Mouse (Mus musculus) intestine, embryonic 16.5 days (tissue): ENCODE measurements at regions not wholly inside any gene's neighbourhood (a gene's known extent, or its start where the extent isn't known, plus 50 kb on each side); places are given as distances from the start of the nearest gene placed in this dataset.

ENCODE experiments used
- ATAC-seq: fragments of 200-750 bp; cut with Nextera tagmentation; 2 replicates; pipeline ENCODE4 v1.8.0; 2017; ENCODE audit warnings: moderate TSS enrichment, moderate library complexity
- H3K27ac ChIP-seq: fragments of 300-500 bp; sonication (generic); 2 replicates; pipeline ENCODE4 v1.5.1; 2014; ENCODE audit warnings: mild to moderate bottlenecking, low read length
- H3K27me3 ChIP-seq: fragments of 300-500 bp; sonication (generic); replicated peaks from 2 replicates; pipeline ENCODE4 v1.6.1; 2014; ENCODE audit warnings: low read length, control low read depth, mixed read lengths; ENCODE audit not compliant: control insufficient read depth, insufficient read depth
- H3K36me3 ChIP-seq: fragments of 300-500 bp; sonication (generic); 2 replicates; pipeline ENCODE4 v1.6.1; 2014; ENCODE audit warnings: low read length, control low read depth; ENCODE audit not compliant: control insufficient read depth, insufficient read depth
- H3K4me1 ChIP-seq: fragments of 300-500 bp; sonication (generic); 2 replicates; pipeline ENCODE4 v1.6.1; 2014; ENCODE audit warnings: low read length, control low read depth, mixed read lengths; ENCODE audit not compliant: control insufficient read depth, insufficient read depth
- H3K4me2 ChIP-seq: fragments of 300-500 bp; sonication (generic); 2 replicates; pipeline ENCODE4 v1.6.1; 2014; ENCODE audit warnings: low read depth, low read length, control low read depth
- H3K4me3 ChIP-seq: fragments of 300-500 bp; sonication (generic); 2 replicates; pipeline ENCODE4 v1.5.1; 2014; ENCODE audit warnings: mild to moderate bottlenecking, low read length
- H3K9ac ChIP-seq: fragments of 300-500 bp; sonication (generic); 2 replicates; pipeline ENCODE4 v1.6.1; 2014; ENCODE audit warnings: low read depth, low read length
- H3K9me3 ChIP-seq: fragments of 300-500 bp; sonication (generic); 2 replicates; pipeline ENCODE4 v1.6.1; 2016; ENCODE audit warnings: low read length, control low read depth; ENCODE audit not compliant: control insufficient read depth
- WGBS: fragments of 180-500 bp; shearing (Covaris S2); extraction: QIAGEN DNeasy Blood & Tissue Kit; methylation state at CpG from one replicate; pipeline ENCODE4 v1.1.7; 2014; 5-methylcytosine and 5-hydroxymethylcytosine counted together

DNA sequence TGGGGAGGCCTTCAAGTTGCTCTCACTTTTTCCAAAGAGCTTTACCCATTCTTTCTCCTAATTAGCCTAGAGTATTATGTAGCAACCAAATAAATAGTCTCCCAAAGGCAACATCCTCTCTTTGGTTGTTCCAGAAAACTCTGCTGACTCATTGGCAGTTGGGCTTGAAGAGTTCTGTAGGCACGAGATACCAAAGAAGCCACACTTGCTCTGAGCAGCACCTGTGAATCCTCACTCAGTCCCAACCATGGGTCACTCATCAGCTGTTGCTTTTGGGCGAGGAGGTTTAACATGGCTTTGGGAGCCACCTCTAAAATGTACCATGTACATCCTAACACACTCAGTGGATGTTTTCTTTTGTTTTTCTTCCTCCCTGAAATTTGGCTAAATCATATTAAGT, 197.9 kb upstream of the Egfl6 start:
- Histone ChIP-seq H3K9ac (no peak overlapping the region), H3K9me3 (no peaks in the 10 kb centered on the region), H3K4me2 (no peak overlapping the region), H3K27ac (no peak overlapping the region), H3K36me3 (no peaks in the 10 kb centered on the region), H3K4me1 (no peaks in the 10 kb centered on the region), H3K27me3 (no peaks in the 10 kb centered on the region), H3K4me3 (no peak overlapping the region)
- WGBS = 85% methylated on average over 2 of the region's 2 CpGs
- no peak for ATAC-seq

DNA sequence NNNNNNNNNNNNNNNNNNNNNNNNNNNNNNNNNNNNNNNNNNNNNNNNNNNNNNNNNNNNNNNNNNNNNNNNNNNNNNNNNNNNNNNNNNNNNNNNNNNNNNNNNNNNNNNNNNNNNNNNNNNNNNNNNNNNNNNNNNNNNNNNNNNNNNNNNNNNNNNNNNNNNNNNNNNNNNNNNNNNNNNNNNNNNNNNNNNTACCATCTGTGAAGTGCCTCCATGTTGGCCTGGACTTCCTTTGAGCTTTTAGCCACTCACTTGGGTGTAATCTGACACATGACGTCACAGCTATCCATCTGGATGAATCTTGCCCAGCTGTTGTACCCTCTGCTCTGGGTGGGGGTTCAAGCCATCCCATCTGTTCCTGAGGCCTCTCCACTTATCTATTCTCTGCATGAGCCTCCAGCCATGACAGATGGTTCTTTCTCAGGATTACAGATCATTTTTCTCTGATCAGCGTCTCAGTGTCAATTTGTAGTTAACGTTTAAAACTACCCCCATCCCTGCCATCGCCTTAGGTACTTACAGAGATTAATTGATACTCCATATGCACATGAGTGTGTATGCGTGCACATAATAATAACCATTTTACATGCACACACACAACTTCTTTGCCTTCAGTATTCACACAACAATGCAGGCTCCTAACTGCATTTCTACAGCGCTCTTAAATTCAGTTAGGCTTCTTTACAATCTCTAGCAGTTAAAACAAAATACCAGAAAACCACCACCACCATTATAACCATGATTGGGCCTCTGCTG, 194.0 kb upstream of the Egfl6 start:
- no peak for ATAC-seq
- Histone ChIP-seq H3K27me3 (no peaks in the 10 kb centered on the region), H3K9ac (no peak overlapping the region), H3K4me2 (no peak overlapping the region), H3K9me3 (no peaks in the 10 kb centered on the region), H3K27ac (no peak overlapping the region), H3K4me1 (no peaks in the 10 kb centered on the region), H3K36me3 (no peaks in the 10 kb centered on the region), H3K4me3 (no peak overlapping the region)
- WGBS = 81% methylated on average over 6 of the region's 6 CpGs

DNA sequence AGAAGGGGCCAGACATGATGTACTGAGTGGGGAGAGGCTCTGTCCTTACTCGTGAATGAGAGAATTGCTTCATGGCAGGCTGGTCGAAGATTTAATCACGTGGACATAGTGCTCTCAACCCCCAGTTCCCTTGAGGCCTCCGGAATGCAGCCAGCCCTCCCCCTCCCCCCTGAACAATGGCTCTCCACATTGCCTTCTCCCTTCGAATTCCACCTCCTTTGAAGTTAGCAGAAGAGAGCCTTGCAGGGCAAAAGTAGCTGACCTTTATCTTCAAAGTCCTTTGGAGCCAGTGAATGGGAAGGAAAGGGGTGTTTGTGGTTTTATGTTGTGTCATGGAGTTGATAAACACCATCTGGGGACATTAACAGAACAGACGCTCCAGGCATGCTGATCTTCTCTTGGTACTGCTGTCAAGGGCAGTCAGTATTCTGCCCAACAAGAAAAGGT, 187.9 kb upstream of the Egfl6 start:
- H3K27me3 ChIP-seq = no peaks in the 10 kb centered on the region
- H3K4me1 ChIP-seq = no peaks in the 10 kb centered on the region
- H3K9ac ChIP-seq = no peak overlapping the region
- H3K36me3 ChIP-seq = no peaks in the 10 kb centered on the region
- H3K9me3 ChIP-seq = no peaks in the 10 kb centered on the region
- H3K4me2 ChIP-seq = no peak overlapping the region
- H3K4me3 ChIP-seq = no peak overlapping the region
- H3K27ac ChIP-seq = no peak overlapping the region
- 28% methylated on average over 6 of the region's 6 CpGs for WGBS
- no peak for ATAC-seq

DNA sequence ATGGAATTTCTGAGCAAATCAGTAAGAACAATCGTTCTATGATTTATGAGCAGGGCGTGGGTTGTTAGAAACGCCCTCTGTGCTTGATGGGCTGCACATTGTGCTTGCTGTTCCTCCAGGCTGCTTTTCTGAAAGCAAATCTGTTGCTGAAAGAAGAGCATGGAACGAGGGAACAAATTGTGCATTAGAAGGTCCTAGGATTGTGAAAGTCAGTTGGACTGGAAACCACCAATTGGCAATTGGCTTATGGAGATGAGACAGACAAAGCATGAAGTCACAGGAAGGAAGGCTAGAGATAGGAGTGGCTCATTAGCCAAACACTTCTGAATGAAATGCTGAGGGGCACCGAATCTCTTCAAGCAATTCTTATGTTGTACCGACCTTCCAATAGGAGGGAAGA, 181.5 kb upstream of the Egfl6 start:
- H3K36me3 ChIP-seq = no peaks in the 10 kb centered on the region
- H3K9ac ChIP-seq = no peak overlapping the region
- no peak overlapping the region for H3K4me3 ChIP-seq
- H3K4me2 ChIP-seq = no peak overlapping the region
- ATAC-seq = no peak
- 70% methylated on average over 6 of the region's 6 CpGs for WGBS
- H3K9me3 ChIP-seq = no peaks in the 10 kb centered on the region
- H3K27me3 ChIP-seq = no peaks in the 10 kb centered on the region
- H3K27ac ChIP-seq = no peak overlapping the region
- H3K4me1 ChIP-seq = no peaks in the 10 kb centered on the region

DNA sequence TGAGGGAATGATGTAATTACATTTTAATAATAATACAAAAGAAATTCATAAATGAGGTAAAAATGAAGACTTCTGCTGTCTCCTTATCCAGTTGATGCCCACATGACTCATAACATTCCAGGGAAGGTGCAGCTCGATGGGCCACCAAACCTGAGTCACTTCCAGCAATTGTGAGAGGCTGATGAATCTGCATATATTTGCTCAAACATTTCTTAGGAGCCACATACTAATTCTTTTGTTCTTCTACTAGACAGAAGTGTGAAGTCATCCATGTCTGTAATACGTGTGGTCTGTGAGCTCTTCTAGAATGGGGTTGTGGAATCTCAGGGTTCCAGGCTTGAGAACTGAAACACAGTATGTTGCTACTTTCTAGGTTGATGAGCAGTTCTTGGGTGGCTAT, 180.1 kb upstream of the Egfl6 start:
- Histone ChIP-seq H3K4me3 (no peak overlapping the region), H3K9me3 (no peaks in the 10 kb centered on the region), H3K4me2 (no peak overlapping the region), H3K4me1 (no peaks in the 10 kb centered on the region), H3K9ac (no peak overlapping the region), H3K27me3 (no peaks in the 10 kb centered on the region), H3K36me3 (no peaks in the 10 kb centered on the region), H3K27ac (no peak overlapping the region)
- WGBS = 82% methylated on average over 2 of the region's 2 CpGs
- no peak for ATAC-seq

DNA sequence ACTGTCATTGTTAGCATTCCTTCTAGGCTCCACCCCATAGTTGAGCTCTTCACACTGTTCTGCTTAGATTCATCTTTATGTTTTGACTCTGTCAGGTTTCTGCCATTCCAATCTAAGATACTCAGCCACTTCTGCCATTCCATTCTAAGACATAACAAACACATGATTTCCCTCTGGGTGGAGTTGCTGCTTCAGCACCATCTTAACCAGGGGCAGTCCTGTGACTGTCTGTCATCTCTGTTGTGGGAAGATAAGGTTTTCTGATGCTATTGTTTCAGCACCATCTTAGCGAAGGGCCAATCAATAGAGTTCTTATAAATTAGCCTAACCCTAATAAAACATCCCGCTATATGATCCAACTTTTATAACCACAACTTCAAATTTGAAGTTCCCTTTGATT, 176.6 kb upstream of the Egfl6 start:
- 76% methylated on average over 2 of the region's 2 CpGs for WGBS
- H3K36me3 ChIP-seq = no peaks in the 10 kb centered on the region
- no peak for ATAC-seq
- H3K4me2 ChIP-seq = no peak overlapping the region
- no peak overlapping the region for H3K4me3 ChIP-seq
- no peak overlapping the region for H3K27ac ChIP-seq
- no peaks in the 10 kb centered on the region for H3K4me1 ChIP-seq
- H3K27me3 ChIP-seq = no peaks in the 10 kb centered on the region
- no peaks in the 10 kb centered on the region for H3K9me3 ChIP-seq
- H3K9ac ChIP-seq = no peak overlapping the region

DNA sequence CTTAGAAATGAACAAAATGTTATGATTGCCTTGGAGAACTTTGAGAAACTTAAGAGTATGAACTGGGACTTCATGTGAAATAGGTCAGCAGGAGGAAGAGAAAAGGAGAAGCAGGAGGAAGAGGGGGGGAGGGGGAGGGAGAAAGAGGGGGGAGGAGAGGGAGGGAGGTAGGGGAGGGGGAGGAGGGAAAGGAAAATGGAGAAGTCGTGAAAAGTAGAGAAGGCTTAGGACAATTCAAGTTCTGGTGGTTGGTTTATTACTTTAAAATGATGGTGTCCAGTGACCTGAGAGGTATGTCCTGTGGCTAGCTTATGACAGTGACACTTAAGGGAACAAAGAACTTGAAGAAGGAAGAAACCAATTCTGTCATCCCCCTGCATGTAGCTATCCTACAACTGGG, 171.6 kb upstream of the Egfl6 start:
- H3K4me2 ChIP-seq = no peak overlapping the region
- H3K27me3 ChIP-seq = no peaks in the 10 kb centered on the region
- no peak overlapping the region for H3K4me3 ChIP-seq
- H3K9me3 ChIP-seq = no peaks in the 10 kb centered on the region
- H3K4me1 ChIP-seq = no peaks in the 10 kb centered on the region
- no peaks in the 10 kb centered on the region for H3K36me3 ChIP-seq
- H3K9ac ChIP-seq = no peak overlapping the region
- 42% methylated on average over 1 of the region's 1 CpGs for WGBS
- H3K27ac ChIP-seq = no peak overlapping the region
- ATAC-seq = no peak

DNA sequence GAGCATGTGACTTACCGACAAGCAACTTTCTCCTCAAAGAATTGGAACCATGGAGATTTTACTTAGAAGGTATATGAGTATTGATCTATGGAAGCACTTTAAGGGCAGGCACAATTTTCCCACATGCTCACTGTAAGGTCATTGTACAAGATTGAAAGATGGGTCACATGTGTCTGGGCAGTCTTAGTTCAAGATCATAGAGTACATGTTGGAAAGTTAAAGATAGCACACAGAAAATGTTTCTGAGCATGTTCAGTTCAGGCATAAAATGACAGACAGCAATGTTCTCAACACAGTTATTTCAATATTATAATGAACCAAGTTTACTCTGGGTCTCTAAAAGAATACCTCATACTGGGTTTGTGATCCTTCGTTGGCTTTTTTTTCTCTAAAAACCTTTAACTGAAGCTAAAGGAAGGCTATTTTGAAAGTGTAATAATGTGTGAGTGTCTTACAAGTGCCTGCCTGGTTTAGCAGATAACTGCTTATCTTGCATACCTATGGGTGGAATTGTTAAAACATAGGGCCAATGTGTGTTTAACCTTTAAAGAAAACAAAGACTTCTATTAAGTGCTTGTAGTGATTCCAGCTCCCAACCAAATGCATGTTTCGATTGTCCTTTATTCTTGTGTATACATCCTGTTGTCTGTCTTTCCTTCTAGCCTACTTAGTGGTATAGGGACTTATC, 169.6 kb upstream of the Egfl6 start:
- no peak overlapping the region for H3K4me2 ChIP-seq
- ATAC-seq = no peak
- no peak overlapping the region for H3K4me3 ChIP-seq
- no peak overlapping the region for H3K9ac ChIP-seq
- H3K27me3 ChIP-seq = 0 out of 2 replicates have a peak, but pooled peaks cover under 1% of the 10 kb centered on the region
- H3K27ac ChIP-seq = no peak overlapping the region
- 68% methylated on average over 3 of the region's 3 CpGs for WGBS
- H3K9me3 ChIP-seq = no peaks in the 10 kb centered on the region
- no peaks in the 10 kb centered on the region for H3K36me3 ChIP-seq
- no peaks in the 10 kb centered on the region for H3K4me1 ChIP-seq

DNA sequence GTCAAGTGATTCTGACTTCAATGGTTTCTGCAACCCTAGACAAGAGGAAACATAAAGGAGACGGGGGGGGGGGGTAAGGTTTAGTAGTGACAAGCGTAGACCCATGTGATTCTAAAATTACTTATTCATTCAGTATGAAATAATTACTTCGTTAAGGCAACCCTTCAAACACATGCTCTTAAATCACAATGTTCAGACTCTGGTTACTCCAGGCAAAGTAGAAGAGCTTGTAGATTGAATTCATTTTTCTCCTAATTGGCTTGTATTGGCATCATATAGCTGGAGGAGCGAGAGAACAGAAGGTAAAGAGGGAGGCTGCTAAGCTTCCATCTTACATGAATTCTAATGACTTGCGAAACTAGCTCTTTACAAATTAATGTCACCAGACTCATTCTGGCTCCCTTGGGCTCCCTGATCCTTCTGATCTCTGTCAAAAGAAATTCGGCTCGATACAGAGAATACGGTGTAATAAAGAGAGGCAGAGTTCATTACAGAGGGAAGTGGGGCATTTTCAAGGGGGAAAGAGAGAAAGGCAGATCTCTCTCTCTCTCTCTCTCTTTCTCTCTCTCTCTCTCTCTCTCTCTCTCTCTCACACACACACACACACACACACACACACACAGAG, 163.6 kb upstream of the Egfl6 start:
- 0 out of 2 replicates have a peak, but pooled peaks cover 5% of the 10 kb centered on the region for H3K27me3 ChIP-seq
- no peak for ATAC-seq

More for the DNA sequence above, 163.6 kb upstream of the Egfl6 start:
- H3K4me3 ChIP-seq = no peak overlapping the region
- no peak overlapping the region for H3K27ac ChIP-seq
- H3K9me3 ChIP-seq = no peaks in the 10 kb centered on the region
- H3K4me1 ChIP-seq = no peaks in the 10 kb centered on the region
- H3K4me2 ChIP-seq = no peak overlapping the region
- WGBS = 79% methylated on average over 8 of the region's 8 CpGs
- H3K9ac ChIP-seq = no peak overlapping the region
- no peaks in the 10 kb centered on the region for H3K36me3 ChIP-seq
